Mouse (Mus musculus): Measurements from ENCODE around the gene Sept11.

- no peak for TF ChIP-seq GATA1 (IDR thresholded peaks at IDR 0.05; ENCODE audit: borderline replicate concordance, low read length)
- no peak for TF ChIP-seq CTCF (IDR thresholded peaks at IDR 0.05; ENCODE audit: low read depth, low read length)
- no peak for TF ChIP-seq POLR2AphosphoS5 (IDR thresholded peaks at IDR 0.05; ENCODE audit: insufficient replicate concordance, low read depth, low read length)
- TF ChIP-seq TAL1 (conservative IDR thresholded peaks at IDR 0.05; ENCODE audit: low read depth, low read length): no peak
Observed at GRCm38 (mm10) chr5:93151985-93152384, 58.7 kb downstream of the Sept11 start.

Measured in G1E (cell line).